Mouse (Mus musculus): ENCODE data around the gene Lsm10. TPM values are rescaled to one million over a fixed set of nuclear protein-coding genes. Genes with fewer than 3 reads are reported as not detected.

Gene Lsm10
- polyA plus RNA-seq, 1 experiment = 22.2 TPM

DNA sequence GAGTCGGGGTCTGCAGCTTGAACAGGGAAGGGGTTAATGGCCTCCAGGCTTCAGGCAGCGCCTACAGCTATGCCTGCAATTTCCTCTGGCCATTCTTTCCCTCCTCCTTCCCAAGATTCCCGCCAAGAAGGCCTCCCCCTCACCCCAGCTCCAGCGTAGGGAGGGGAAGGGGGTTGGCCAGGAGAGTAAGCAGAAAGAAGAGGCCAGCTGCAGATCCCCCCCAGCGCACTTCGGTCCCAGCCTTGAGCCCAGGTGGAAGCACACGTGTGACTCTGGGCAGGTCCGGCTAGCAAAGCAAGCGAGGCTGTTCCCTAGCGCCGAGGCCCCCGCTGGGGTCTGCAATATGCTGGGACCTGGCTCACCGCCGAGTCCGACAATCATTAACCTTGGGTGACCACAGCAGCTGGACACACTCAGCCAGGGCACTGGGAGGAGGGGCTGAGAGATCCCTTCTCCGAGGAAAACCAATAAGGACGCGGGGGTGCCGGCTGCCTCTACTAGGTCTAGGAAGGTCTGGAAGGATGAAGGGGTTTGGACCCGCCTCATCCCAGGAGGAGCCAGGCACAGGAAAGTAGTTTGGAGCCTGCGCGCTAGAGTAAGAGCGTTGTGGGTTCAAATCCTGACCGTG lies 51.2 kb downstream of the Lsm10 start, which contains the start of gene Eva1b:
TSS of gene Eva1b (plus strand) at position 212 of the 628 bp plus-strand sequence.
- no peaks in the 10 kb centered on the region for H3K36me3 ChIP-seq (ENCODE audit: control insufficient read depth, insufficient read depth, low read length)
- DNase-seq (ENCODE audit: low read depth in 1 of 2, low spot score in 2 of 2) = peak in 1 of 2 experiments; percentile 16
- no peaks in the 10 kb centered on the region for H3K27me3 ChIP-seq (ENCODE audit: control insufficient read depth, insufficient read depth, low read length)
- H3K27ac ChIP-seq (ENCODE audit: insufficient read depth, low read length) = peak within 1 kb of the TSS; percentile 59
- 57% methylated on average over 23 of the region's 24 CpGs for WGBS
- peaks cover 6% of the 10 kb centered on the region; the same call in 1 of the 2 replicates for H3K4me1 ChIP-seq (ENCODE audit: control insufficient read depth, insufficient read depth, insufficient read length)
- H3K4me3 ChIP-seq (ENCODE audit: extremely low read depth, insufficient read depth, insufficient read length) = peak within 1 kb of the TSS; percentile 61
- TF ChIP-seq POLR2A (IDR thresholded peaks at IDR 0.05; ENCODE audit: low read depth, low read length) = no peak
- no peak for TF ChIP-seq CTCF (IDR thresholded peaks at IDR 0.05; ENCODE audit: extremely low read depth, insufficient read depth, insufficient read length, insufficient replicate concordance)

Other genes with a start within 250 kb of the Lsm10 start
- 40.2 and 58.7 TPM in 2 replicates for gene Csf3r, start 72.1 kb upstream of the Lsm10 start, polyA plus RNA-seq (2012; rRNA removed)
- gene Mrps15, start 49.7 kb upstream of the Lsm10 start, polyA plus RNA-seq (2012; rRNA removed) = 33.6 and 66.2 TPM in 2 replicates
- gene Oscp1, start 38.1 kb upstream of the Lsm10 start, polyA plus RNA-seq (2012; rRNA removed) = 0.35 and 0.46 TPM in 2 replicates
- gene Stk40, start 7.3 kb downstream of the Lsm10 start, polyA plus RNA-seq (2012; rRNA removed) = 19.4 and 21.0 TPM in 2 replicates
- gene Eva1b, start 51.1 kb downstream of the Lsm10 start, polyA plus RNA-seq (2012; rRNA removed) = 57.5 and 89.5 TPM in 2 replicates
- 0.34 and 0.54 TPM in 2 replicates for gene Sh3d21, start 66.9 kb downstream of the Lsm10 start, polyA plus RNA-seq (2012; rRNA removed)
- 51.1 and 53.0 TPM in 2 replicates for gene Thrap3, start 106.1 kb downstream of the Lsm10 start, polyA plus RNA-seq (2012; rRNA removed)
- 46.3 and 60.2 TPM in 2 replicates for gene Map7d1, start 159.7 kb downstream of the Lsm10 start, polyA plus RNA-seq (2012; rRNA removed)
- gene Trappc3, start 165.7 kb downstream of the Lsm10 start, polyA plus RNA-seq (2012; rRNA removed) = 23.6 and 25.7 TPM in 2 replicates
- gene Col8a2, start 190.2 kb downstream of the Lsm10 start, polyA plus RNA-seq (2012; rRNA removed) = 3.2 and 3.7 TPM in 2 replicates
- gene Adprhl2, start 225.1 kb downstream of the Lsm10 start, polyA plus RNA-seq (2012; rRNA removed) = 44.3 and 65.3 TPM in 2 replicates
- 1.7 and 2.0 TPM in 2 replicates for gene Tekt2, start 229.1 kb downstream of the Lsm10 start, polyA plus RNA-seq (2012; rRNA removed)

Measured in spleen, adult 2 months (tissue).